Mouse (Mus musculus) megakaryocyte-erythroid progenitor cell, adult 5 weeks (primary cell): ENCODE data around the gene Phf2. TPM values are rescaled to one million over a fixed set of nuclear protein-coding genes. Genes with fewer than 3 reads are reported as not detected.

Experiments used
- polyA plus RNA-seq: library from polyadenylated mRNA; stranded (reverse); fragments of >175 nt; gene quantifications from 2 replicates; pipeline ENCODE4 v1.2.3, GENCODE M21; 2012

Gene Phf2
- 42.8 and 49.9 TPM in 2 replicates for polyA plus RNA-seq

DNA sequence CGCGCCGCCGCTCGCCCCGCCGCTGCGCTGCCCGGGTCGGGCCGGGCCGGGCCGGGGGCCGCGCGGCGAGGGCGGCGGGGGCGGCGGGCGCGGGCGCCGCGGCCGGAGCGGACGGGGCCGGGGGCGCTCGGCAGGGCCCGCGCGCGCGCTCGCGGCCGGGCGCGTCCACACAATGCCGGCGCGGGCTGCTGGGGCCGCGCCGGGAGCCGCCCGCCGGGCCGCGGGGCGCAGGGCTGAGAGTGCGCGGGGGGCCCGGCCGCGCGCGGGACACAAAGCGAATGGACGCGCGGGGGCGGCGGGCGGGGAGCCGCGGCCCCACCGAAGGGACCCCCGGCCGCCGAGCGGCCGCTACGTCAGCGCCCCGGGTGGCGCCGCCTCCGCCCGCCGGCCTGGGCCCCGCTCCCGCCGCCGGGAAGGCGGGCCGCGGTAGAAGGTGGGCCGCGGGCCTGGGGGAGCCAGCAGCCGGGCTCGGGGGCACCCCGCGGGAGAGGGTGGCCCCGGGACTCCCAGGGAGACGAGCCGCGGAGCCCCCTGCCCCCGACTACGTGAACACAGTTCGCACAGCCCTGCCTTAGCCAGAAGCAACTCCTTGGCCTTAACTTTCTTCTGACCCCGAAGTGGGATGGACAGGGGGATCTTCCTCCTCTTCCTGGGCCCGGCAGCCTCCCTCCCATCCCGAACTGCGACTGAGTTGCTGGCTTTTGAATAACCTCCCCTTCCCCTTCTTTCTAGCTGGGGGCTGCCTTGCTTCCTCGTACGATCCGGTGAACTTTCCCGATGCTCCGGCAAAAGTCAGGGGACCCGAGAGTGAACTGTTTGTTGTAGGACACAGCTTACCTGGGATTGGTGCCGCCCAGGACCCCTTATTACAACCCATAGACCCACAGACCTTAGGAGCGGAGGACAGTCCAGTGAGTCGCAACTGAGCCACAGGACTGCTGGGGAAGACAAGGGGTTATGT is at the start of gene Phf2:
Gene Phf2, minus strand, starts transcription at position 349 of the 961 bp plus-strand sequence.

Other genes with a start within 250 kb of the Phf2 start
- 1.7 and 2.0 TPM in 2 replicates for gene Ptpdc1, start 245.5 kb downstream of the Phf2 start, polyA plus RNA-seq
- not detected in 2 replicates for gene Barx1, start 208.1 kb downstream of the Phf2 start, polyA plus RNA-seq
- 137 and 139 TPM in 2 replicates for gene Fam120a, start 96.9 kb upstream of the Phf2 start, polyA plus RNA-seq